Mouse (Mus musculus) lung, adult 18-20 months (tissue): ENCODE measurements at regions not wholly inside any gene's neighbourhood (a gene's known extent, or its start where the extent isn't known, plus 50 kb on each side); places are given as distances from the start of the nearest gene placed in this dataset.

Experiments
- DNase-seq, 2 experiments: peaks; one replicate each; pipeline ENCODE4 v3.0.0; 2022; ENCODE audit warnings: mixed read lengths in 2 of 2

DNA sequence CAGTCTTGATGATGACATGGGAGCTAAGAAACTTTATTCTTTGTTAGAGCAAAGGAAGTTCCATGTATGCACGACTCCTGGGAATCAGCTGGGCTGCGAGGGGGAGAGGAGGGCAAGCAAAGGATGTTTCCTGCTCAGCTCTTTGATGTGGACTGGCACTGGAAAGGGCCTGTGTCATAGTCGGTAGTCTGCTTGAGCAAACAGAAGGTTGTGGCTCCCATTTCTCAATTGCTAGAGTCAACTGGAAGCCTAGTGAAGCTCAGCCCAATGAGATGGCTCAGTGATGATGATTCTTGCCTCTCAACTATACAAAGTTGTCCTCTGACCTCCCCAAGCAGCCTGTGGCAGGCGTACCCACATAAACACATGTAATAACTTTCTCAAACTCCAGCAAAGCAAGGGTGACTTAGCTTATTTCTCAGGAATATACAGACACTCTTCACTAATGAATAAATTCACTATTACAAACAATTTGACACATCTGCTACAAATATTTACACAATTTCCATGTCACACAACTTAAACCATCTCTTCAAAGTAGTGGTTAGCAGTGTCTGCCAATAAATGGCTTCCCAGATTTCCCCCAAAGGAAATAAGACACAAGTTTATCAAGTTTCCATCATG lies 115.4 kb upstream of the Smad1 start:
- no peak for DNase-seq

DNA sequence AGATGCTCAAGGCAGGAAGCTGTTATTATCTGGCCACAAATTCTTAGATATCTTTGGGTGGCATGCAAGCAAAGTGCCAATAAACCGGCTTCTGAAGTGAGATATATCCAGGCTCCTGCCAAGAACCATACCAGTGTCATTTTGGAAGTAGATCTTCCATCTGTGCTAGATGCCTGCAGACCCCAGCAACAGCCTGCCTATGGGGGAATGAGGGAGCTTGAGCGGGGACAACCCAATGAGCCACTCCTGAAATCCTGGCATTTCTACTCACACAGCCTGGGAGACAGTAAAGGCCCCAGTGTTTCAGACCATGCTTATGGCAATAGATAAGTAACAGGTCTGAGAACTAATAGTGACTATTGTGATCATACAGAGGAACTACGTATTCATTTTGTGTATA lies 109.3 kb upstream of the Smad1 start:
- DNase-seq = no peak

DNA sequence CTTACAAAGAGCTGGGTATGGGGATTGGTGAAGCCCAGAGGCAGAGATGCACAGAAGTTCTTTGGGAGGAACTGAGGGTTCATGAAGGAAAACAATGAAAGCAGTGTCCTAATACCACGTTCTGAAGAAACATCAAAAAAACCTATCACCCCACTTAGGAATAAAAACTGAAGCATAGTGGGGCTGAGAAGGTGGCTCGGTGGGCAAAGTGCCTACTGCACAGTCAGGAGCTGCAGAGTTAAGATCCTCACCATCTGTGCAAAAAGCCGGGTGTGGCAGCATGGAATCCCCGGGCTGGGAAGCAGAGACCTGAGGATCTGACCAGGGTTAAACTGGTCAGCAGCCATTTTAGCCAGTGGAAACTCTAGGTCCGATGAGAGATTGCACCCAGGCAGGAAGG lies 106.1 kb upstream of the Smad1 start:
- DNase-seq = no peak

DNA sequence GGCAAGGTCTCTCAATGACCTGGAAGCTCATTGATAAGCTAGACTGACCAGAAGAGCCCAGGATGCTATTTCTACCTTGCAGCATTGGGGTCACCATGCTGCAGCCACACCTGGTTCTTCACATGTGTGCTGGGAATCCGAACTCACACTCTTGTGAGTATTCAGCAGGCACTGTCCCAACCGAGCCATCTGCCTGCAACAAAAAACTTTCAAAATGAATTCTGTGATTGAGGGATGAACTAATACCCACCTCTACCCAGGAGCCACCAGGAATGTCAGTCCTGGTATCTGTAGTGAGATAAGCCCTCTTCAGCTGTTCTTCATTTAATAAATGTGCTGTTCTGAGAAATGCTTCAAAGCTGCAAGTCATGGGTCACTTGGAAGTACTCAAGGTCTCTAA lies 104.6 kb upstream of the Smad1 start:
- DNase-seq = no peak

DNA sequence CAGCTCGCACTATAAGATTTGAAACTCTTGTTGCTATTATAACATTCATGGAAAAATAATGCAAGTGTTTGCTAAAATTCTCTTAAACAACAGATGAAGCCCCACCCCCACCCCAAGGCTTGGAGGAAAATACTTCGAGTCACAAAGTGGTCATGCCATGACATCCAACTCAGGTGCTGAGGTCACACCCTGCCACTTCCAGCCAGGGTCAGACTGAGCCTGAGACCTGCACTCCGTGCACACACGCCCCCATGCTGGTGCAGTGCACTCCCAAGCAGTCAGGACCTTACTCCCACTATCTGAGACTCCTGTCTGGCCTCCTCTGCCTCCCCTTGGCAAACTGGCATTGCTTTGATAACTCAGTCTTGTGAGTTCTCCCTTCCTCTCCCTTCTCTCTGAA lies 102.7 kb upstream of the Smad1 start:
- no peak for DNase-seq

DNA sequence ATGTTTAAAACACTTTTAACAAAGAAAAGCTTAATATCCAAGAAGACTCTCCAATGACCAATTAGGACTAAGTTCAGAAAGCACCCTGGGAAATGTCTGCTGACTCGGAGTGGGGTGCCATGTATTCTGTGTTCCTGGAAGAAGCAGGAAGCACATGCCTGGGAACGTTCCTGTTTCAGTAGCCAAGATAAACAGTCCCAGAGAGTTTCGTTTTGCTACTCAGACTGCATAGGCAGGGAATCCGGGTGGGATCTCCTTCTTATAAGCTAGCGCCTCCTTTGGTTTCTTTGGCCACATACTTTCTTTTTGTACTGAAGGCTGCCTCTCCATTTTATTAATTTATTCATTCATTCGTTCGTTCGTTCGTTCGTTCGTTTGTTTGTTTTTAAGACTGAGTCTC lies 101.9 kb upstream of the Smad1 start:
- DNase-seq = peak; percentile 17 to 62

DNA sequence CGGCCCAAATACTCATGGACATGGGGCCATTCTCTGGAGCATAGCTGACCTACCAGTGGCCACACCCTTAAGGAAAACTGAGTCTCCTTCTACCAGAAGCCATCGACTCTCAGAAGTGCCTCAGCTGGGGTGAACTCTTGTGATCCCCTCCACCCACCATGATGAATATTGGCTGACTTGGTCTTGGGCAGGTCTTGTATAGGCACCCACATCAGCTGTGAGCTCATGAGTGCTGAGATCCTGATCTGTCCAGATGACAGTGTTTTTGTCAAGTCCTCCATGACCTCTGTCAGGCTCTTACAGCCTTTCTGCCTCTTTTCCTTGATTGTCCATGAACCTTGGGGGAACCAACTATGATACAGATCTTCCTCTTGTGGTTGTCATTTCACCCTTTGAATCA lies 99.9 kb upstream of the Smad1 start:
- no peak for DNase-seq

DNA sequence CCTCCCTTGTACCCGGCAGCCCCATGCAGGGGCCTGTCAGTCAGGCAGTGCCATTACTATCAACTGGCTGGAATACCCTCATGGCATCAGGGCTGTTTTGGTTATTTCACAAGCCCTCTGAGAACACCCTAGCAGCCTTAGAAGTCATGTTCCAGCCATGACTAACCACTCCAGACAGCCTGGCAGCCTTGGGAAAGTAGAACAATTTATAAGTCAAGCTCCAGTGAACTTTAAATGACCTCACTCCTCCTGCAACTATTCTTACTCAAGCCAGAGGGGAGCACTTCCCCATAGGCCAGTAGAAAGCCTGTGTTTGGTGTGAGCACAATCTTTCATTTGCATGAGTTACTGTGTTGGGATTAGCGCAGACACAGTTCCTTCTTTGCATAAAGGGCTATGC lies 99.3 kb upstream of the Smad1 start:
- DNase-seq = peak; percentile 14 to 49

DNA sequence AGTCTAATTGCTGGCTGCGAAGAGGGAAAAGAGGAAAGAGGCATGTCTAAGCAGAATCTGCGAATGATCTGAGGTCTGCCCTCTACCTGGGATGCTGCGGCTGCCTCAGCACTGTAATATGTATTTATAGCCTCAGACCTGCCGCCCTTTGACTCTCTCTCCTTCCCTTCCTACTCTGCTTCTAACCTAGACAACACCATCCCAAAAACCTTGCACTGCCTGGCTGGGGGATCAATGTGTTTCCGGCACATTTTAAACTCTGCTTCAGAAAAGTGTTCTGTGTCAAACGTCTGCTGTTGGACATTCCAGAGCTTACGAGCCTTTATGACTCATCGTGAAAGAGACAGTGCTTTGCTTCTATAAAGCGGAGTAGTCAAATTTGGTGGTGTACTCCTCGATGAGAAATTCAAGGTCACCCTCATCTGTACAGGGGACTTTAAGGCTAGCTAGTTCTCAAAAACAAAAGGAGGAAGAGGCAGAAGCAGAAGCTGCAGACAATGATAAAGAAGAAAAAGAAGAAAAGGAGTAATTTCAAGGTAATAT lies 91.9 kb upstream of the Smad1 start:
- DNase-seq = no peak

DNA sequence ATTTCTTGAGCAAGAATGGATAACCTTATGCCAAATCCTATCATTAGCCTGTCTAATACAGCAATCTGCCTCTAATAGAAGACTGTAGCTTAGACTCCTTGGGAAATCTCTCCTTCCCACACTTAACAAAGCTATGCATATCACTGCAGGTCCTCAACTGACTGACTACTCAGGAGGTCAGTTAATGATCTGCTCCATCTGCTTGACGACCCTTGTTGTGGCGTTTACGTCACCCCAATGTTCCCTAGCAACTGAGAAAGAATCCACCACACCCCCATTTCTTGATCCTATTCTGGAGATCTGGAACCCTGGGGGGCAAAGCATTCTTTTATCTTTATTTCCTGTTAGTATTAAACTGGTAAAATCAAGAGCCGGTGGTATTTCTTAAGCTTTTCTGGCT lies 91.4 kb upstream of the Smad1 start:
- peak in 1 of 2 experiments; percentile 16 for DNase-seq

DNA sequence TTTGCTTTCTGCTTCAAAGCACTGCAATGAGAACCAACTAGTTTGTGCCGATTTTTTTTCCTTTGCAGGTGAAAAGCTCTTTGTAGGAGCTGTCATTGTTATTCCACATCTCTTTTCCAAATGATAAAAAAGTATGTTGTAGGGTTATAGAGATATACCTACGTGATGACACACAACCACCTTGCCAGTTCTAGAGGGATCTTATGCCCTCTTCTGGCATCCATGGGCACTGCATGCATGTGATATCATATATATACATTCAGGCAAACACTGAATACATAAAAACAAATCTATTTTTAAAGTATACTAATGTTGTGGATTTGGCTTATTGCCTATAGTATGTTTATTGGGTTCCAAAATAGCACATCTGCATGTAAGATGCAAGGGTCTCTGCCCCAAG lies 89.5 kb upstream of the Smad1 start:
- DNase-seq = no peak

DNA sequence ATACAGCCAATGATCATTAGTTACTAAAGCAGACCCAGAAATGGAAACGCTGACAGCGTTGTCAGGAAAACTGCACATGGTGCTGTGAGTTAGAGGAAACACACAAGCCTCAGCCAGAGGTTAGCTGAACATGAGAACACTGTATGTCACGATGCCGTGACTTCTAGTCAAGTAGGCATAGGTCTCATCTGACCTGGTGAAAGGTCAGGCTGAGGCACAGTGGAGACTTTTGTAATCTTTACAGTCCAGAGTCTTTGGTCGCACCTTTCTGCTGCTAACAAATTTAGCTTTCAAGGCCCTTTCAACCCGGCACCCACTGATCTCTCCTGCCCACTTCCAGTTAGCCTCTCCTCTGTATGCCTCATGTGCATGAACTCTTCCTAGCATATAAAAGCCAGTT lies 88.3 kb upstream of the Smad1 start:
- DNase-seq = no peak

DNA sequence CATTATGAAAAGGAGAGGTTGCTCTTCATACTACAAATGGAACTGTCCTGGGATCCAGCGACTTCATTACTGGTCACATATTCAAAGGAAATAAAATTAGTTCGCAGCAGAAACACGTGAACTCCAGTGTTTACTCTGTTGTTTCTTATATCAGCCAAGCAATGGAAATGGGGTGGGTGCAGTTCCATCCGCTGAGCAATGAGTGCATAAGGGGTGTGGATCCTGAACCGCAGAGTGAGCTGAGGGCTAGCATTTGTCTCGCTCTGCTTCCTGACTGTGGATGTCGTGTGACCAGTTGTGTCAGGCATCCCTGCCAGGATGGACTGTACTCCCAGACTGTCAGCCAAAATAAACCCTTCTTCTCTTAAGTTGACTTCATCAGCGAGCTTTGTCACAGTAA lies 80.0 kb upstream of the Smad1 start:
- DNase-seq = no peak

DNA sequence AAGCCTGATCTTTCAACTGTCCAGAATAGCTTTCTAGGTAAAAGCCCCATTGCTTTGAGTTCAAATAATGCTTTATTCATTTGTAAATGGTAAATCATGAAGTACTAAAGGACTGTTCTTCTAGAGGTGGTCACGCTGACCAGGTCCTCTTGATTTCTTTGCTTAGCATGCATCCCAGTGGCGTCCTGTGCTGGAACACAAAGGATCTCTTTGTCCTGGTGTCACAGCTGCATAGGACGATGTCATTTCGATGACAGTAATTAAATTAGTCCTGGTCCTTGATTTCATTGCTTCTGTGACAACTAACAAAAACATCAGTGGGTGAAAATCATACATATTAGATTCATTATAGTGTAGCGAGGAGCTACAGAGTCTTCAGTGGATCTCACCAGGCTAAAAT lies 76.7 kb upstream of the Smad1 start:
- DNase-seq = no peak

DNA sequence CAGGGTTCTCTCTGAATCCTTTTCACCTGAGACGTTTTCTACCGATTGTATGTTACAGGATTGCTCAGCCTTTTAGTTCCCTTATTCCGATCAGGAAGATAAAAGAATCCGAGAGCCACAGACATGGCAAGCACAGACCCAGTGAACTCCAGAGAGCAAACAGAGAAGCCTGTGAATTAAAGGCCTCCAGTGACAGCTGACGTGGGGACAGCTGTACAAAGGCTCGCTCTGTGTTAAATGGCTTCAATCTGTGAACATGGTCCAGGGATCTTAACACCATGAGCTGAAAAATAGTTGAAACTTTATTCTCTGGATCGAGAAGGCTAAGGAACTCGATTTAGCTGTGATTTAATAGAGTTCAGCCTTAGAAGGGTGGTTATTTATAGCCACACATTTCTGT lies 75.4 kb upstream of the Smad1 start:
- DNase-seq = no peak

DNA sequence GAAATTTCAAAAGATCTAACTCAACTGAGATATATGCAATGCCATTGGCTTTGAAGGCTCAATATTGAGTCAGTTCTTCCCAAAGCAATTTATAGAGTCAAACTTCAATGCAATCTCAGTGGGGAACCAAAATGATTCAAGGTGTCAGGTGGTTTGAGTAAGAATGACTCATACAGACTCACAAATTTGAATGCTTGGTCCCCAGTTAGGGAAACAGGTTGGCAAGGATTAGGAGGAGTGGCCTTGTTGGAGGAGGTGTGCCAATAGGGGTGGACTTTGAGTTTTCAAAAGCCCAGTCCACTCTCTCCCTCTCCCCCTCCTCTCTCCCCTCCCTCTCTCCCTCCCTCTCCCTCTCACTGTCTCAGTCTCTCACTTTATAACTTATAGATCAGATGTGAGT lies 52.8 kb upstream of the Smad1 start:
- DNase-seq = no peak

DNA sequence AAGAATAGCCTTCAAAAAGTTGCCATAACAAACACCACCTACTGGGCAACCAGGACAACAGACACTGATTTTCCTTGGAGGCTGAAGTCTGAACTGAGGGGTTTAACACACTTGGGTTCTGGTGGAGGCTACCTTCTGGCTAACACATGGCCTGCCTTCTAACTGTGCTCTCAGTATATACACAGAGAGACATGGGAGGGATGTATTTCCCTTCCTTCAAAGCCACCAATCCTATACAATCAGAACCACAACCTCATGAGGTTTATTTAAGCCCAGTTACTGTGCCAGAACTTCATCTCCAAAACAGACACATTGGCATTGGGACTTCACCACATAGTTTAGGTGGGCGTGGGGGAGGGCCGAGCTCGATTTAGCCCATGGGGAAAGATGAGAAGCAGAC lies 50.1 kb upstream of the Smad1 start:
- no peak for DNase-seq
